Mouse (Mus musculus) kidney, embryonic 16.5 days (tissue): Measurements from ENCODE around the gene Atp2a1. TPM values are rescaled to one million over a fixed set of nuclear protein-coding genes. Genes with fewer than 3 reads are reported as not detected.

Experiments
- ATAC-seq: fragments of 200-750 bp; cut with Nextera tagmentation; 2 replicates; pipeline ENCODE4 v1.8.0; 2017; ENCODE audit warnings: moderate TSS enrichment; ENCODE audit not compliant: low FRiP score, low TSS enrichment
- H3K27ac ChIP-seq: fragments of 300-500 bp; sonication (generic); 2 replicates; pipeline ENCODE4 v1.5.1; 2014; ENCODE audit warnings: low read length
- H3K27me3 ChIP-seq: fragments of 300-500 bp; sonication (generic); 2 replicates; pipeline ENCODE4 v1.6.1; 2014; ENCODE audit warnings: low read length, control low read depth, mixed read lengths; ENCODE audit not compliant: insufficient read depth
- H3K36me3 ChIP-seq: fragments of 300-500 bp; sonication (generic); 2 replicates; pipeline ENCODE4 v1.6.1; 2014; ENCODE audit warnings: low read length, control low read depth, mixed read lengths; ENCODE audit not compliant: insufficient read depth
- H3K4me1 ChIP-seq: fragments of 300-500 bp; sonication (generic); 2 replicates; pipeline ENCODE4 v1.6.1; 2014; ENCODE audit warnings: low read length, control low read depth, mixed read lengths; ENCODE audit not compliant: insufficient read depth
- H3K4me2 ChIP-seq: fragments of 300-500 bp; sonication (generic); replicated peaks from 2 replicates; pipeline ENCODE4 v1.6.1; 2014; ENCODE audit warnings: low read depth, low read length
- H3K4me3 ChIP-seq: fragments of 300-500 bp; sonication (generic); 2 replicates; pipeline ENCODE4 v1.5.1; 2014; ENCODE audit warnings: mild to moderate bottlenecking, low read length
- H3K9ac ChIP-seq: fragments of 300-500 bp; sonication (generic); replicated peaks from 2 replicates; pipeline ENCODE4 v1.6.1; 2014; ENCODE audit warnings: low read length
- H3K9me3 ChIP-seq: fragments of 300-500 bp; sonication (generic); 2 replicates; pipeline ENCODE4 v1.6.1; 2016; ENCODE audit warnings: low read length, control low read depth
- WGBS: fragments of 180-500 bp; shearing (Covaris S2); extraction: QIAGEN DNeasy Blood & Tissue Kit; methylation state at CpG from one replicate; pipeline ENCODE4 v1.1.7; 2014; 5-methylcytosine and 5-hydroxymethylcytosine counted together
- polyA plus RNA-seq: library from polyadenylated mRNA; unstranded; fragments of >200 nt; fragmentation: Nextera tagmentation; extraction: Ambion mirVana; gene quantifications from 2 replicates; pipeline ENCODE4 v1.2.1, GENCODE M21; 2015

Gene Atp2a1
- polyA plus RNA-seq: 7.1 and 7.8 TPM in 2 replicates

- H3K4me2 ChIP-seq: no peak within 1 kb of the TSS
- H3K9me3 ChIP-seq: no peaks in the 10 kb centered on the region
- H3K36me3 ChIP-seq: peaks cover 15% of the 10 kb centered on the region
- peaks cover 40% of the 10 kb centered on the region for H3K4me1 ChIP-seq
- H3K27me3 ChIP-seq: no peaks in the 10 kb centered on the region
- 0 out of 2 replicates have a peak within 1 kb of the TSS, but pooled peaks have one; percentile 17 for H3K27ac ChIP-seq
- H3K9ac ChIP-seq: peak within 1 kb of the TSS; percentile 28; the same call in 1 of the 2 replicates
- 38% methylated on average over 5 of the region's 5 CpGs for WGBS
- no peak for ATAC-seq
- no peak within 1 kb of the TSS for H3K4me3 ChIP-seq
Observed at GRCm38 (mm10) chr7:126463004-126463403, at the start of gene Atp2a1. Gene Atp2a1 (minus strand): TSS chr7:126463108.

- no peak for ATAC-seq
- H3K4me1 ChIP-seq: no peaks in the 10 kb centered on the region
- H3K9ac ChIP-seq: no peak overlapping the region
- no peak overlapping the region for H3K4me2 ChIP-seq
- no peaks in the 10 kb centered on the region for H3K36me3 ChIP-seq
- no peak overlapping the region for H3K27ac ChIP-seq
- 75% methylated on average over 3 of the region's 3 CpGs for WGBS
- no peaks in the 10 kb centered on the region for H3K9me3 ChIP-seq
- H3K27me3 ChIP-seq: no peaks in the 10 kb centered on the region
- H3K4me3 ChIP-seq: no peak overlapping the region
Observed at GRCm38 (mm10) chr7:126511287-126511686, 48.4 kb upstream of the Atp2a1 start.

GRCm38 (mm10) chr7:126507126-126507778, 44.3 kb upstream of the Atp2a1 start:
- Histone ChIP-seq H3K4me2 (no peak overlapping the region), H3K9ac (no peak overlapping the region), H3K27ac (no peak overlapping the region), H3K27me3 (no peaks in the 10 kb centered on the region), H3K4me1 (peaks cover 6% of the 10 kb centered on the region), H3K9me3 (no peaks in the 10 kb centered on the region), H3K4me3 (no peak overlapping the region), H3K36me3 (no peaks in the 10 kb centered on the region)
- no peak for ATAC-seq
- WGBS: 78% methylated on average over 8 of the region's 8 CpGs

GRCm38 (mm10) chr7:126504913-126505312, 42.0 kb upstream of the Atp2a1 start:
- WGBS: 82% methylated on average over 2 of the region's 2 CpGs
- Histone ChIP-seq H3K36me3 (peaks cover 13% of the 10 kb centered on the region), H3K4me2 (no peak overlapping the region), H3K4me3 (no peak overlapping the region), H3K27me3 (no peaks in the 10 kb centered on the region), H3K27ac (no peak overlapping the region), H3K9ac (no peak overlapping the region), H3K9me3 (no peaks in the 10 kb centered on the region), H3K4me1 (peaks cover 11% of the 10 kb centered on the region)
- no peak for ATAC-seq

GRCm38 (mm10) chr7:126503273-126503878, 40.5 kb upstream of the Atp2a1 start, which contains the start of gene Atxn2l:
Gene Atxn2l (minus strand): TSS chr7:126503437.
- peak within 1 kb of the TSS; percentile 99 for H3K4me3 ChIP-seq
- peaks cover 29% of the 10 kb centered on the region for H3K36me3 ChIP-seq
- under 1% methylated on average over 57 of the region's 72 CpGs for WGBS
- peaks cover 11% of the 10 kb centered on the region for H3K4me1 ChIP-seq
- H3K27ac ChIP-seq: peak within 1 kb of the TSS; percentile 100
- no peaks in the 10 kb centered on the region for H3K9me3 ChIP-seq
- no peaks in the 10 kb centered on the region for H3K27me3 ChIP-seq
- ATAC-seq: peak; percentile 94
- H3K9ac ChIP-seq: peak within 1 kb of the TSS; percentile 99
- peak within 1 kb of the TSS; percentile 74 for H3K4me2 ChIP-seq

GRCm38 (mm10) chr7:126502751-126503150, 39.8 kb upstream of the Atp2a1 start:
- peaks cover 11% of the 10 kb centered on the region for H3K4me1 ChIP-seq
- peak overlapping the region; percentile 99 for H3K9ac ChIP-seq
- peak overlapping the region; percentile 74 for H3K4me2 ChIP-seq
- H3K9me3 ChIP-seq: no peaks in the 10 kb centered on the region
- H3K4me3 ChIP-seq: peak overlapping the region; percentile 99
- no peaks in the 10 kb centered on the region for H3K27me3 ChIP-seq
- 0% methylated on average over 40 of the region's 40 CpGs for WGBS
- H3K27ac ChIP-seq: peak overlapping the region; percentile 100
- peaks cover 35% of the 10 kb centered on the region for H3K36me3 ChIP-seq
- ATAC-seq: no peak

GRCm38 (mm10) chr7:126502023-126502741, 39.3 kb upstream of the Atp2a1 start:
- 0% methylated on average over 55 of the region's 57 CpGs for WGBS

GRCm38 (mm10) chr7:126501684-126502022, 38.7 kb upstream of the Atp2a1 start:
- H3K27me3 ChIP-seq: no peaks in the 10 kb centered on the region
- H3K9ac ChIP-seq: peak overlapping the region; percentile 99
- H3K27ac ChIP-seq: peak overlapping the region; percentile 100
- no peaks in the 10 kb centered on the region for H3K9me3 ChIP-seq
- peak overlapping the region; percentile 99 for H3K4me3 ChIP-seq
- peaks cover 45% of the 10 kb centered on the region for H3K36me3 ChIP-seq
- 5% methylated on average over 9 of the region's 9 CpGs for WGBS
- peaks cover 11% of the 10 kb centered on the region for H3K4me1 ChIP-seq
- ATAC-seq: no peak
- H3K4me2 ChIP-seq: peak overlapping the region; percentile 74

More at GRCm38 (mm10) chr7:126502023-126502741, 39.3 kb upstream of the Atp2a1 start:
- peak; percentile 93 for ATAC-seq
- peaks cover 11% of the 10 kb centered on the region for H3K4me1 ChIP-seq
- H3K9me3 ChIP-seq: no peaks in the 10 kb centered on the region
- peak overlapping the region; percentile 99 for H3K4me3 ChIP-seq
- H3K36me3 ChIP-seq: peaks cover 41% of the 10 kb centered on the region
- peak overlapping the region; percentile 74 for H3K4me2 ChIP-seq
- H3K27ac ChIP-seq: peak overlapping the region; percentile 100
- H3K27me3 ChIP-seq: no peaks in the 10 kb centered on the region
- peak overlapping the region; percentile 99 for H3K9ac ChIP-seq

GRCm38 (mm10) chr7:126499416-126499815, 36.5 kb upstream of the Atp2a1 start:
- H3K9me3 ChIP-seq: no peaks in the 10 kb centered on the region
- no peak overlapping the region for H3K4me2 ChIP-seq
- ATAC-seq: no peak
- peaks cover 10% of the 10 kb centered on the region for H3K4me1 ChIP-seq
- H3K27me3 ChIP-seq: no peaks in the 10 kb centered on the region
- H3K9ac ChIP-seq: no peak overlapping the region
- 92% methylated on average over 7 of the region's 7 CpGs for WGBS
- no peak overlapping the region for H3K4me3 ChIP-seq
- peaks cover 67% of the 10 kb centered on the region for H3K36me3 ChIP-seq
- H3K27ac ChIP-seq: no peak overlapping the region
